Mouse (Mus musculus): ENCODE measurements around the gene Acot11. TPM values are rescaled to one million over a fixed set of nuclear protein-coding genes. Genes with fewer than 3 reads are reported as not detected.
A peak's percentile ranks its signal among the peaks of the same experiment; 100 is the strongest.

Gene Acot11
- total and polyA plus RNA-seq, 3 experiments: 2.3 to 6.8 (median 4.3) TPM

DNA sequence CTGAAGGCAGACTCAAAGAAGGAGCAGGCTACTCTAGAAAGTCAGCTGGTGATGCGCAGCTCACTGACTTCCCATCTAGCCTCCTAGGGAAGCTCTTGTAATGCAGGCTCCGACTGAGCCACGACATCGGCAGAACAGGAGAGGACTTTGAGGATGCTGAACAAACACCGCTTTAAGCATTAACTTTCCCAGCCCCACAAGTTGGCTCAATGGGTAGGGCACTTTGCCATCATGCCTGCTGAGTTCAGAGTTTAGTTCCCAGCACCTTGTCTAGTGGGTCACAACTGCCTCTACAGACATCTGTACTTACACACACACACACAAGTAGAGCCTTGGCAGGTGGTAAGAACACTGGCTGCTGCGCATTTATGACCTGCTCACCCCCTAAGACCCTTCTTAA is 53.1 kb downstream of the Acot11 start:
- Histone ChIP-seq H3K27me3 (replicated peaks) (no peaks in the 10 kb centered on the region), H3K4me1 (ENCODE audit: control insufficient read depth in 1 of 2, insufficient read depth in 2 of 2) (peaks cover 2 to 11% of the 10 kb centered on the region in 2 experiments; a peak in 2 of 4 replicates), H3K4me3 (replicated peaks in 1 of 3; ENCODE audit: low read depth in 2 of 3, low read length in 2 of 3, poor library complexity in 1 of 3) (no peak overlapping the region), H3K36me3 (replicated peaks in 1 of 2; ENCODE audit: control insufficient read depth in 1 of 2, insufficient read depth in 1 of 2, low read length in 1 of 2) (peaks cover 8 to 85% of the 10 kb centered on the region in 2 experiments), H3K4me2 (ENCODE audit: insufficient read depth, low read depth, poor library complexity, severe bottlenecking) (no peak overlapping the region), H3K9me3 (replicated peaks; ENCODE audit: low read length) (no peaks in the 10 kb centered on the region), H3K9ac (ENCODE audit: insufficient read depth, low read depth) (no peak overlapping the region), H3K79me2 (replicated peaks; ENCODE audit: control insufficient read depth, extremely low read depth, insufficient read depth, poor library complexity, severe bottlenecking) (no peaks in the 10 kb centered on the region), H3K27ac (ENCODE audit: insufficient read depth, low read depth) (no peak overlapping the region)
- no peak for TF ChIP-seq NELFE (IDR thresholded peaks at IDR 0.05; ENCODE audit: low read depth, low read length)
- dilution Hi-C loops (cut with MboI; ENCODE audit: extremely low pct_ligation_motif_present, extremely low pct_unique_long_range_greater_than_20kb, low sequenced_read_pairs): no loop called here
- no peak for DNase-seq (ENCODE audit: extremely low read depth)
- in situ Hi-C loops (cut with MboI; ENCODE audit: low pct_ligation_motif_present, low pct_unique_long_range_greater_than_20kb, low sequenced_read_pairs): no loop called here

DNA sequence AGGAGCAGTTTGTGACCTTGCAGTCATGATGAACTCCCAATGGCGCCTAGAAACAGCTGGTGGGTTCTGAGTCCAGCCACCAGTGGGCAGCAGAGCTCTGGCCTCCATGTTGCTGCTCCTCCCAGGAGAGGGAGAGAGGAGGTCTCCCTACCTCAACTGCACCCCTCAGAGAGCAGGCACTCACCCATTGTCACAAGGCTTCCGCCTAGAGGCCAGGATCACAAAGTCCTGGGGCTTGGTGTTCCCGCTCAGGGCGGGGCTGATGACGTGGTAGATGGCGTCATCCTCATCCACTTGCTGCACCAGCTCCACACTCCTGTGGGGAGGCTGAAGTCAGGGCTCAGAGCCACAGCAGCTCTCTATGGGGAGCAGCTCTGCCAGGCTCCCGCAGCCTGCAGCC is 55.1 kb downstream of the Acot11 start:
- no peaks in the 10 kb centered on the region for H3K4me1 ChIP-seq (ENCODE audit: control insufficient read depth in 1 of 2, insufficient read depth in 2 of 2)
- no peak overlapping the region for H3K9ac ChIP-seq (ENCODE audit: insufficient read depth, low read depth)
- no peaks in the 10 kb centered on the region for H3K79me2 ChIP-seq (replicated peaks; ENCODE audit: control insufficient read depth, extremely low read depth, insufficient read depth, poor library complexity, severe bottlenecking)
- H3K27me3 ChIP-seq (replicated peaks): no peaks in the 10 kb centered on the region
- dilution Hi-C loops (cut with MboI; ENCODE audit: extremely low pct_ligation_motif_present, extremely low pct_unique_long_range_greater_than_20kb, low sequenced_read_pairs) (no loop called here), in situ Hi-C loops (cut with MboI; ENCODE audit: low pct_ligation_motif_present, low pct_unique_long_range_greater_than_20kb, low sequenced_read_pairs) (no loop called here)
- no peaks in the 10 kb centered on the region for H3K9me3 ChIP-seq (replicated peaks; ENCODE audit: low read length)
- H3K27ac ChIP-seq (ENCODE audit: insufficient read depth, low read depth): no peak overlapping the region
- no peak overlapping the region for H3K4me2 ChIP-seq (ENCODE audit: insufficient read depth, low read depth, poor library complexity, severe bottlenecking)
- no peak overlapping the region for H3K4me3 ChIP-seq (replicated peaks in 1 of 3; ENCODE audit: low read depth in 2 of 3, low read length in 2 of 3, poor library complexity in 1 of 3)
- peak; percentile 35 for DNase-seq (ENCODE audit: extremely low read depth)
- TF ChIP-seq POLR2A (IDR thresholded peaks at IDR 0.05; ENCODE audit: low read depth, low read length) (no peak), RCOR1 (conservative IDR thresholded peaks at IDR 0.05; ENCODE audit: low read depth, low read length) (no peak), RAD21 (IDR thresholded peaks at IDR 0.05; ENCODE audit: low read depth, low read length) (peak; percentile 78), IRF4 (IDR thresholded peaks at IDR 0.05; ENCODE audit: low read depth, low read length) (peak; percentile 44; the same call in 1 of the 2 replicates), ELF1 (IDR thresholded peaks at IDR 0.05; ENCODE audit: low read depth, low read length) (no peak), SMC3 (IDR thresholded peaks at IDR 0.05; ENCODE audit: low read depth, low read length) (peak; percentile 94), JUND (conservative IDR thresholded peaks at IDR 0.05; ENCODE audit: low read depth, low read length) (no peak), ZC3H11A (IDR thresholded peaks at IDR 0.05; ENCODE audit: low read depth, low read length) (peak; percentile 30), ZMIZ1 (IDR thresholded peaks at IDR 0.05; ENCODE audit: low read depth, low read length) (no peak), MYC (IDR thresholded peaks at IDR 0.05; ENCODE audit: low read depth, low read length) (no peak), ETS1 (conservative IDR thresholded peaks at IDR 0.05; ENCODE audit: low read depth, low read length) (no peak), EP300 (IDR thresholded peaks at IDR 0.05; ENCODE audit: low read length) (no peak), CTCF (conservative IDR thresholded peaks at IDR 0.05 in 1 of 2, IDR thresholded peaks at IDR 0.05 in 1 of 2; ENCODE audit: low read depth in 2 of 2, low read length in 2 of 2) (peak; percentile 53 to 83; a peak in 3 of 4 replicates)
- peaks cover 8 to 78% of the 10 kb centered on the region in 2 experiments for H3K36me3 ChIP-seq (replicated peaks in 1 of 2; ENCODE audit: control insufficient read depth in 1 of 2, insufficient read depth in 1 of 2, low read length in 1 of 2)

DNA sequence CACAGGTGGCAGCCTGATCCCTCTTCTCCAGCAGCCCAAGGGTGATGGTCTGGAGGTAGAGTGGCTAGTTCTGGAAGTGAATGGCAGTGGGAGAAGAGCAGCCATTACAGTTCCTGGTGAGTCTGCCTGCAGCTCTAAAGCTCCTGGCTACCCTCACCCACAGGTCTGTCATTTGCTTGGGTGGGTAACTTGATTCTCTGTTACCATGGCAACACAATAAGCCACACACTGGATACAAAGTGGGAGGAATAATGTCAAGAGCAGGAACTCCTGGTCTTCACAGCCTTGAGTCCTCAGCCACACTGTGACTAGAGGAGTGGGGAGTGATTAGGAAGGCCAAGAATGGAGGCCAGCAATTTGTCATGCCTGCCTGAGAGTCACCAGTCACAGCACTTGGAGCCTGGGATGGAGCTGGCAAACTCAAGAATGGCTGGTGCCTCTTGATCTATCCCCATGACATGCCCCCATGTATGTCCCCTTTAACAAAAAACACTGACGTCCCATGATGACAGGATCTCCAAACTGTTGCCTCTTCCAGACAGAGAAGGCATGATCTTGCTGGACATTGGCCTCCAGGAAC is 57.7 kb downstream of the Acot11 start:
- no peak for DNase-seq (ENCODE audit: extremely low read depth)
- in situ Hi-C loops (cut with MboI; ENCODE audit: low pct_ligation_motif_present, low pct_unique_long_range_greater_than_20kb, low sequenced_read_pairs): no loop called here
- Histone ChIP-seq H3K9me3 (replicated peaks; ENCODE audit: low read length) (no peaks in the 10 kb centered on the region), H3K79me2 (replicated peaks; ENCODE audit: control insufficient read depth, extremely low read depth, insufficient read depth, poor library complexity, severe bottlenecking) (no peaks in the 10 kb centered on the region), H3K4me3 (replicated peaks in 1 of 3; ENCODE audit: low read depth in 2 of 3, low read length in 2 of 3, poor library complexity in 1 of 3) (no peak overlapping the region), H3K27ac (ENCODE audit: insufficient read depth, low read depth) (no peak overlapping the region), H3K9ac (ENCODE audit: insufficient read depth, low read depth) (no peak overlapping the region), H3K4me2 (ENCODE audit: insufficient read depth, low read depth, poor library complexity, severe bottlenecking) (no peak overlapping the region), H3K36me3 (replicated peaks in 1 of 2; ENCODE audit: control insufficient read depth in 1 of 2, insufficient read depth in 1 of 2, low read length in 1 of 2) (peaks cover 8 to 57% of the 10 kb centered on the region in 2 experiments), H3K4me1 (ENCODE audit: control insufficient read depth in 1 of 2, insufficient read depth in 2 of 2) (no peaks in the 10 kb centered on the region), H3K27me3 (replicated peaks) (no peaks in the 10 kb centered on the region)
- dilution Hi-C loops (cut with MboI; ENCODE audit: extremely low pct_ligation_motif_present, extremely low pct_unique_long_range_greater_than_20kb, low sequenced_read_pairs): no loop called here
- TF ChIP-seq RAD21 (IDR thresholded peaks at IDR 0.05; ENCODE audit: low read depth, low read length): no peak
- no peak for TF ChIP-seq MAFK (IDR thresholded peaks at IDR 0.05; ENCODE audit: insufficient replicate concordance, low read length)
- no peak for TF ChIP-seq ZMIZ1 (IDR thresholded peaks at IDR 0.05; ENCODE audit: low read depth, low read length)
- no peak for TF ChIP-seq KAT2A (IDR thresholded peaks at IDR 0.05; ENCODE audit: insufficient replicate concordance, low read length)
- TF ChIP-seq EP300 (IDR thresholded peaks at IDR 0.05; ENCODE audit: low read length): no peak
- TF ChIP-seq ZC3H11A (IDR thresholded peaks at IDR 0.05; ENCODE audit: low read depth, low read length): no peak
- TF ChIP-seq MAX (IDR thresholded peaks at IDR 0.05; ENCODE audit: low read length): no peak
- TF ChIP-seq SMC3 (IDR thresholded peaks at IDR 0.05; ENCODE audit: low read depth, low read length): no peak
- TF ChIP-seq CHD1 (IDR thresholded peaks at IDR 0.05; ENCODE audit: low read depth, low read length): no peak
- TF ChIP-seq JUND (conservative IDR thresholded peaks at IDR 0.05; ENCODE audit: low read depth, low read length): no peak
- TF ChIP-seq MYC (IDR thresholded peaks at IDR 0.05; ENCODE audit: low read depth, low read length): no peak
- no peak for TF ChIP-seq IRF4 (IDR thresholded peaks at IDR 0.05; ENCODE audit: low read depth, low read length)
- TF ChIP-seq POLR2AphosphoS2 (IDR thresholded peaks at IDR 0.05; ENCODE audit: low read depth, low read length): no peak
- TF ChIP-seq BHLHE40 (IDR thresholded peaks at IDR 0.05; ENCODE audit: low read depth, low read length): no peak
- TF ChIP-seq PAX5 (IDR thresholded peaks at IDR 0.05; ENCODE audit: low read length): no peak
- no peak for TF ChIP-seq TCF12 (IDR thresholded peaks at IDR 0.05; ENCODE audit: low read depth, low read length)

Measured in CH12.LX (cell line).